Mouse (Mus musculus) midbrain, embryonic 15.5 days (tissue): ENCODE measurements around the gene Slc29a3. TPM values are rescaled to one million over a fixed set of nuclear protein-coding genes. Genes with fewer than 3 reads are reported as not detected.
A peak's percentile ranks its signal among the peaks of the same experiment; 100 is the strongest.
"Not testable (repeated sequence)": the region's sequence is repeated elsewhere in the genome, so short reads cannot be mapped to it uniquely, and the experiment has no call there.

Experiments used
- ATAC-seq: fragments of 200-750 bp; cut with Nextera tagmentation; replicated peaks from 2 replicates; pipeline ENCODE4 v1.8.0; 2017; ENCODE audit warnings: moderate TSS enrichment
- H3K27ac ChIP-seq: fragments of 300-500 bp; sonication (generic); 2 replicates; pipeline ENCODE4 v1.5.1; 2015; ENCODE audit warnings: mild to moderate bottlenecking, inconsistent platforms
- H3K27me3 ChIP-seq: fragments of 300-500 bp; sonication (generic); replicated peaks from 2 replicates; pipeline ENCODE4 v1.6.1; 2015; ENCODE audit warnings: inconsistent platforms
- H3K36me3 ChIP-seq: fragments of 300-500 bp; sonication (generic); replicated peaks from 2 replicates; pipeline ENCODE4 v1.6.1; 2015; ENCODE audit warnings: inconsistent platforms
- H3K4me1 ChIP-seq: fragments of 300-500 bp; sonication (generic); 2 replicates; pipeline ENCODE4 v1.6.1; 2015; ENCODE audit warnings: inconsistent platforms
- H3K4me2 ChIP-seq: fragments of 300-500 bp; sonication (generic); 2 replicates; pipeline ENCODE4 v1.6.1; 2015; ENCODE audit warnings: inconsistent platforms, mild to moderate bottlenecking, moderate library complexity
- H3K4me3 ChIP-seq: fragments of 300-500 bp; sonication (generic); 2 replicates; pipeline ENCODE4 v1.5.1; 2015; ENCODE audit warnings: mild to moderate bottlenecking, inconsistent platforms
- H3K9ac ChIP-seq: fragments of 300-500 bp; sonication (generic); 2 replicates; pipeline ENCODE4 v1.6.1; 2015; ENCODE audit warnings: mild to moderate bottlenecking, inconsistent platforms
- H3K9me3 ChIP-seq: fragments of 300-500 bp; sonication (generic); 2 replicates; pipeline ENCODE4 v1.6.1; 2016; ENCODE audit warnings: inconsistent platforms
- WGBS: fragments of 180-500 bp; shearing (Covaris S2); methylation state at CpG from one replicate; pipeline ENCODE4 v1.1.7; 2015; ENCODE audit warnings: mixed read lengths; 5-methylcytosine and 5-hydroxymethylcytosine counted together
- polyA plus RNA-seq: library from polyadenylated mRNA; unstranded; fragments of >200 nt; fragmentation: Nextera tagmentation; extraction: Ambion mirVana; gene quantifications from 2 replicates; pipeline ENCODE4 v1.2.1, GENCODE M21; 2015

Gene Slc29a3
- polyA plus RNA-seq, 1 experiment from 2014 or later: 10.7 TPM

DNA sequence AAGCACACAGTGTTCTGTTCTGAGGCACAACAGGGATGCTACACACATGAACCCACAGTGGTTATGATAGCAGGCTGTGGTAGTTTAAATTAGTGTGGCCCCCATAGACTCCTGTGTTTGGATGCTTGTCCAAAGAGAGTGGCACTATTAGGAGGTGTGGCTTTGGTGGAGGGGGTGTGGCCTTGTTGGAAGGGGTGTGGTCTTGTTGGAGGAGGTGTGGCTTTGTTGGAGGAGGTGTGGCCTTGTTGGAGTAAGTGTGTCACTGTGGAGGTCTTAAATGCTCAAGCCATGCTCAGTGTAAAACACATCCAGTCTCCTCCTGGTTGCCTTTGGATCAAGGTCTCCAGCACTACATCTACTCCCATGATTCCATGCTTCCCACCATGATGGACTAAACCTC lies 3.6 kb upstream of the Slc29a3 start:
- no peaks in the 10 kb centered on the region for H3K36me3 ChIP-seq
- ATAC-seq: no peak
- H3K9ac ChIP-seq: no peak overlapping the region
- H3K4me3 ChIP-seq: no peak overlapping the region
- no peaks in the 10 kb centered on the region for H3K9me3 ChIP-seq
- H3K4me2 ChIP-seq: no peak overlapping the region
- no peaks in the 10 kb centered on the region for H3K27me3 ChIP-seq
- peaks cover 11% of the 10 kb centered on the region for H3K4me1 ChIP-seq
- no peak overlapping the region for H3K27ac ChIP-seq

DNA sequence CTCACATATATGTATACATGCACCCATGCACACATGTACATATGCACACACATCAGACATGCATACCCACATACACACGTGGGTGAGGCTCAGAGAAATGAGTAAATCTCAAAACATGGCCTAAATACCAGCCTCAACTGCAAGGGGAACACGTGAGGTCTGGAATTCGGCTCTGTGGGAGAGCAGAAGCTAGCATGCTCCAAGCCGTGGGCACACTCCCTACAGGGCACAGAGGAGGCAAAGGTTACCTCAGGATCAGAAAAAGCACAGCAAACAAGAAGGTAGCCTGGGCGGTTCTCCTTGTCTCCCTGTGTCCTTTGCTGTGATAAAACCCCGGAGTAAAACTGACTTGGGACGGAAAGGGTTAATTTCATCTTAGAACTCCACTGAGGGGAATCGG lies 1.3 kb upstream of the Slc29a3 start:
- no peak for ATAC-seq

DNA sequence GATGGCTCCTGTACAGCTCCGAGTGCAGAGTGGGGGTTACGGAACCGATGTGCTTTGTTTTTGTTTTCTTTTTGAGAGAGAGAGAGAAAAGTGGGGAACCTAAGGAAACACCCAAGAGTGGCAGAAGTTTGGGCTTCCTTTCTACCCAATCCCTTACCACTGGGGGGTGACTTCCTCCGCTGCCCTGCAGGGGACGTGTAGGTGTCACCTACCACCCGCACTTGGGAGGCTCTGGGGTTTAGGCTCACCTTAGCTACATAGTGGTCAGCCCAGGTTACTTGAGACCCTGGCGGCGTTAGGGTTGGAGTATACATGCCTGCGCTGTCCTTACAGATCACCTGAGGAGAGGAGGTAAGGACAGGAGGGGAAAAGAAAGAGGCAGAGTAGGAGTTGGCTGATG lies 667 bp upstream of the Slc29a3 start:
- no peak overlapping the region for H3K4me2 ChIP-seq
- 0 out of 2 replicates have a peak, but pooled peaks have one; percentile 9 for ATAC-seq
- H3K9ac ChIP-seq: no peak overlapping the region
- H3K27ac ChIP-seq: no peak overlapping the region
- H3K9me3 ChIP-seq: no peaks in the 10 kb centered on the region
- H3K4me3 ChIP-seq: no peak overlapping the region
- WGBS: 72% methylated on average over 9 of the region's 9 CpGs
- H3K27me3 ChIP-seq: no peaks in the 10 kb centered on the region
- H3K36me3 ChIP-seq: no peaks in the 10 kb centered on the region
- peaks cover 18% of the 10 kb centered on the region for H3K4me1 ChIP-seq

More for the DNA sequence above, 1.3 kb upstream of the Slc29a3 start:
- Histone ChIP-seq H3K4me3 (no peak overlapping the region), H3K4me2 (no peak overlapping the region), H3K36me3 (no peaks in the 10 kb centered on the region), H3K9ac (no peak overlapping the region), H3K27ac (no peak overlapping the region), H3K27me3 (no peaks in the 10 kb centered on the region), H3K4me1 (peaks cover 11% of the 10 kb centered on the region), H3K9me3 (no peaks in the 10 kb centered on the region)
- WGBS: 81% methylated on average over 8 of the region's 8 CpGs

DNA sequence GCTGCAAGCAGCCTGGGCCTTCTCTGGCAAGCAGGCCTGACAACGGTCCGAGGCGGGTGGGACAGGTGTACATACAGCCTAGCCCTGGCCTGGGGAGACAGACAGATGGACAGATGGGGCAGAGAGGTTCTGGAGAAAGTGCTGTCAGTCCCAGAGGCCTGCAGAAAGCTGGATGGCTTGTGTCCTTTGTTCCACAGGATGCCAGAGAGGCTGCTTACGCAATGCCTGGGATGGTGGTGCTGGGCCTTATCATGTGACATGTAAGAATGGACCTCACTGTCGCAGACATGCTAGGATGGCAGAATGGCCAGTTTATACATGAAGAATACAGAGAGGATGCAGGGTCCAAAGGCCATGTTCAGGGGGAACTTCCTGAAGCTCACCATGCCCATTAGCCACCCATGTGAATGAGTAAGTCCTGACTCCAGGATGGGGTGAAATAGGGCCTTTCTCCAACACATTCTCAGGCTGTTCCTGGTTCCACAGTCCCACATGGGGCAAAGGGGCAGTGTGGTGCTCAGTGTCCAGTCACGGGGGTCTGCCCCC lies 4.9 kb downstream of the Slc29a3 start:
- H3K36me3 ChIP-seq: no peaks in the 10 kb centered on the region
- ATAC-seq: no peak
- H3K4me2 ChIP-seq: no peak overlapping the region
- WGBS: 87% methylated on average over 6 of the region's 6 CpGs
- H3K4me3 ChIP-seq: no peak overlapping the region
- H3K27ac ChIP-seq: no peak overlapping the region
- no peaks in the 10 kb centered on the region for H3K27me3 ChIP-seq
- H3K9me3 ChIP-seq: no peaks in the 10 kb centered on the region
- H3K9ac ChIP-seq: peak overlapping the region; percentile 10; the same call in 1 of the 2 replicates
- peaks cover 33% of the 10 kb centered on the region for H3K4me1 ChIP-seq

DNA sequence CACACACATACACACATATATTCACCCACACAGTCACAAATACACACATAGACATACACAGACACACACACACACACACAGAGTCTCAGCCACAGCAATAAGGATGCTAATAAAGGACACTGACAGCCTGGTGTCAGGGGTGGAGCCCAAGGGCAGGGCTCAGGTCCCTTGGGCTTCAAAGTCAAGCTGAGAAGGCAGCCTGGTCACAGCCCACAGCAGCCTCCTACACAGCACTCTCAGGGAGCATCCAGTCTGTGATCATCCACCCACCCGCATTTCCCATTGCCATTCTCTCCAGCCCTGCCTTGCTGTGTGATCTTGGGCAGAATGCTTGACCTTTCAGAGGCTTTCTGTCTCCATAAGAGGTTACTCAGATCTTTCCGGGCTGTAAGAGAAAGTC lies 6.1 kb downstream of the Slc29a3 start:
- H3K27ac ChIP-seq: no peak overlapping the region
- WGBS: 91% methylated on average over 2 of the region's 2 CpGs
- no peak for ATAC-seq
- no peak overlapping the region for H3K9ac ChIP-seq
- no peaks in the 10 kb centered on the region for H3K36me3 ChIP-seq
- peaks cover 24% of the 10 kb centered on the region for H3K4me1 ChIP-seq
- H3K27me3 ChIP-seq: no peaks in the 10 kb centered on the region
- H3K4me3 ChIP-seq: no peak overlapping the region
- no peak overlapping the region for H3K4me2 ChIP-seq
- H3K9me3 ChIP-seq: no peaks in the 10 kb centered on the region

DNA sequence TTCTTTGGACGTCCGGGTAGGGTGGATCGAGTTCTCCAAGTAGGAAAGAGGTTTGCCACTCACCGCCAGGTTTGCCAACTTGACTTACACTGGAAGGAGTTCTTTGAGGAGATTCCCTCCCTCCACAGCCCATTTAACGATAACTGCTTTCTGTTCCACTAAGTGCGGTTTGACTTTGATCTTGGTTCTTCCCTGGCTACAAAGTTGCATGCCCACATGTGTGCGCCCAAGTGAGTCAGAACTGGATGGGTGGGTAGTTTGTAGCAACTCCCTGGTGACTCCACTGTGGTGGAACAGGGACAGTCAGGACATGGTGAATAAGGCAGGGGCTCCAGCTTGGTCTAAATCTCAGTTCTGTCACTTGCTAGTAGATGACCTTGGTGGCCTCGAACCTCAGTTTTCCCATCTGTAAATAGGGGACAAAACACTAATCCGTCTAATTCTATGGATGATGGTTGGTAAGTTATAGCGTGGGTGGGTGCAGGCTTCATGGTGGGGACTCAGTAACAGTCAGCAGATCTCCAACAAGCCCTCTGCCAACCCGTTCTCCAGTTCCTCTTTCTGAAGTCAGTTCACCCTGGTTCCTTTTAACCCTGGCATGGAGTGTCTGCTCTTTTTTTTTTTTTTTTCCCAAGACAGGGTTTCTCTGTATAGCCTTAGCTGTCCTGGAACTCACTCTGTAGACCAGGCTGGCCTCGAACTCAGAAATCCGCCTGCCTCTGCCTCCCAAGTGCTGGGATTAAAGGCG lies 7.9 kb downstream of the Slc29a3 start:
- H3K27ac ChIP-seq: no peak overlapping the region
- 89% methylated on average over 14 of the region's 14 CpGs for WGBS
- ATAC-seq: no peak

DNA sequence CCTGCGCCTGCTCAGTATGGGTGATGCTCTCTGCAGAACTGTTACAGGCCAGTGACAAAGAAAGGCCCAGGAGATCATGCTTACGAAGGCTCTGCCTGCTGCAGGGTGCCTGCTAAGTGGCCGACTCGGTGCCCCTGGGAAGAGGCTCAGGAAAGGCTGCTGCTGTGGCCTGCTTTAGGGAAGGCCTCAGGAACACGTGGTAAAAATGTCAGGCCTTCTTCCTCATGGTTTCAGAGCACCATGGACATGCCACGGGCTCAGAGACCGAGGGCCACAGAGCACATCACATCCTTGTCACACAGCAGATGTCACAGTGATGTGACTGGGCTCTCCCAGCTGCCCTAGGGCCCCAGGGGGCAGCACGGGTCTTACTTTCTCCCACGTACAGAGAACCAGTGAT lies 8.9 kb downstream of the Slc29a3 start:
- H3K27me3 ChIP-seq: no peaks in the 10 kb centered on the region
- no peak overlapping the region for H3K27ac ChIP-seq
- no peaks in the 10 kb centered on the region for H3K36me3 ChIP-seq
- H3K4me3 ChIP-seq: no peak overlapping the region
- H3K9me3 ChIP-seq: no peaks in the 10 kb centered on the region
- WGBS: 52% methylated on average over 9 of the region's 9 CpGs
- H3K4me1 ChIP-seq: peaks cover 19% of the 10 kb centered on the region
- no peak for ATAC-seq
- no peak overlapping the region for H3K4me2 ChIP-seq
- H3K9ac ChIP-seq: no peak overlapping the region

More for the DNA sequence above, 7.9 kb downstream of the Slc29a3 start:
- no peak overlapping the region for H3K9ac ChIP-seq
- H3K4me3 ChIP-seq: no peak overlapping the region
- no peak overlapping the region for H3K4me2 ChIP-seq
- H3K36me3 ChIP-seq: no peaks in the 10 kb centered on the region
- H3K4me1 ChIP-seq: peaks cover 22% of the 10 kb centered on the region
- no peaks in the 10 kb centered on the region for H3K27me3 ChIP-seq
- H3K9me3 ChIP-seq: no peaks in the 10 kb centered on the region

DNA sequence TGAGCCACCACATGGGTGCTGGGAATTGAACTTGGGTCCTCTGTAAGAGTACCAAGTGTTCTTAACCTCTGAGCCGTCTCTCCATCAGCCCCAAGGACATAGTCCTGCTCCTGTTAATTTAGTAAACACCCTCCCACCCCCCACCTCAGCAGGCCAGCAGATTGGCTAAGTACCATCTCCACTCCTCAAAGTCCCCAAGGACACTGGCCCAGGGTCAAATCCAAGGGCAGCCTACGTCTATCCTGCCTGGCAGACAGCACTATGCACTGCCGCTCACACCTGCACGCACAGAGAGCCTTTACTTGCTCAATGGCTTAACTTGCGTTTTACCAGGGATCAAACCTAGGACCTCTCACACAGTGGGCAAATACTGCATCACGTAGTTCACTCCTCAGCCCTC lies 9.7 kb downstream of the Slc29a3 start:
- H3K36me3 ChIP-seq: no peaks in the 10 kb centered on the region
- H3K4me3 ChIP-seq: no peak overlapping the region
- H3K4me2 ChIP-seq: no peak overlapping the region
- H3K27me3 ChIP-seq: no peaks in the 10 kb centered on the region
- H3K9ac ChIP-seq: no peak overlapping the region
- no peaks in the 10 kb centered on the region for H3K9me3 ChIP-seq
- H3K27ac ChIP-seq: no peak overlapping the region
- ATAC-seq: no peak
- WGBS: 87% methylated on average over 6 of the region's 6 CpGs
- H3K4me1 ChIP-seq: peaks cover 15% of the 10 kb centered on the region

DNA sequence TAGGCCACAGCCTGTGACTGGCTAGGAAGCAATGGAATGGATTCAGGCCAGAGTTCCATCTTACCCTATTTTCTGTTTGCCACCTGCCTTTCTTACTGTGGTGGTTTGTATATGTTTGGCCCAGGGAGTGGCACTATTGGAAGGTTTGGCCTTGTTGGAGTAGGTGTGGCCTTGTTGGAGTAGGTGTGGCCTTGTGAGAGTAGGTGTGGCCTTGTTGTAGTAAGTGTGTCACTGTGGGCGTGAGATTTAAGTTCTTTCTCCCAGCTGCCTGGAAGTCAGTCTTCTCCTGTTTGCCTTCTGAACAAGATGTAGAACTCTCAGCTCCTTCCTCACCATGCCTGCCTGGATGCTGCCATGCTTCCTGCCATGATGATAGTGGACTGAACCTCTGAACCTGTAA lies 10.3 kb downstream of the Slc29a3 start:
- H3K4me1 ChIP-seq: peaks cover 10% of the 10 kb centered on the region
- not testable (repeated sequence) for H3K27ac ChIP-seq, H3K4me3 ChIP-seq, H3K27me3 ChIP-seq, H3K4me2 ChIP-seq, H3K9me3 ChIP-seq, H3K9ac ChIP-seq, ATAC-seq, H3K36me3 ChIP-seq
- 83% methylated on average over 1 of the region's 1 CpGs for WGBS

DNA sequence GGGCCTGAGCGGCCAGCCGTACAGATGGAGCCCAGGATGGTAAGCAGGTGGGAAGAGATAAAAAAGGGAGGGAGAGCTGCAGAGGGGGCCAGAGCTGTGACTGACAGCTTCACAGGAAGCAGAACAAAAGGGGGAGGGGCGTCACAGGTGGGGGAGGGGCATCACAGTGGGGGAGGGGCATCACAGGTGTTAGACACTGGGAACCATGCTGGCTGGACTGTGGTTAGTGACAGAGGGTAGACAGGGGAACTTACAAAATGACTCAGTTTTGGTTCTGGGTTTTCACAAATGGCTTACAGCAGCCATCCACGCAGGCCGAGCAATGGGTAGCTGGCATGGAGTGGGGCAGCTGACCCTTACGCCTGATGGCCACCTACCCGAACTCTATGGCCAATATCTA lies 11.2 kb downstream of the Slc29a3 start:
- no peak overlapping the region for H3K4me2 ChIP-seq
- no peak for ATAC-seq
- no peak overlapping the region for H3K9ac ChIP-seq
- H3K27me3 ChIP-seq: no peaks in the 10 kb centered on the region
- no peaks in the 10 kb centered on the region for H3K36me3 ChIP-seq
- no peak overlapping the region for H3K27ac ChIP-seq
- 76% methylated on average over 7 of the region's 7 CpGs for WGBS
- no peaks in the 10 kb centered on the region for H3K9me3 ChIP-seq
- H3K4me3 ChIP-seq: no peak overlapping the region
- peaks cover 2% of the 10 kb centered on the region for H3K4me1 ChIP-seq

DNA sequence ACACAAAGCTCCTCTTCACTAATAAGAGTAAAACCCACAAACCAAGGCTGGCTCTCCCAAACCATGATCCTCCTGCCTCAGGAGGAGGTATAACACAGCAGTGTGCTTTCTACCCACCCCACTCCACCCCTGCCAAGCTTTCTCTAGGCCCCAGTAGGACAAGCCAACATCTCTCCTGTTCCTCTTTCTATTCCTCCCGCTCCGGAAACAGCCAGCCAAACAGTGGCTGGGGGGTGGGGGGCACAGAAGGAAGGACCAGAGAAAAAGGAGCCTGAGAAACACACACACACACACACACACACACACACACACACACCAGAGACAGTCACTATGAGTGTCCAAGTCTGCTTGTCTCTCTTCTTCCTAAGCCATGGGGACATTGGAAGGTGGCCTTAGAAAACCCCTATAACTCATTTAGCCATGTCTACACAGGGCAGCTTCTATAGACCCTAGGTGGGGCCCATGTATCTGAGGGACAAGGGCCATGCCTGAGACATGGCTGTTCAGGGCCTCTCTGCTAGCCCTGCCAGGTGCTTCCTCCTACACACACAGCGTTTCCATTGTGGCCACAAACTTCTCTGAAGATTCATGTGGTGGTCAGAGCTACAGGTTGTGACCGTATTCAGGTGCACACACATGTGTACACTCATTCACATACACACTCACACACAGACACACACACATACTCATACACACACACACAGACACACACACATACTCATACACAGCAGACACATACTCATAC lies 12.8 kb downstream of the Slc29a3 start:
- Histone ChIP-seq H3K27ac (no peak overlapping the region), H3K9ac (no peak overlapping the region), H3K4me3 (no peak overlapping the region), H3K27me3 (no peaks in the 10 kb centered on the region), H3K36me3 (no peaks in the 10 kb centered on the region), H3K4me1 (no peaks in the 10 kb centered on the region), H3K4me2 (no peak overlapping the region), H3K9me3 (no peaks in the 10 kb centered on the region)
- 95% methylated on average over 4 of the region's 4 CpGs for WGBS
- ATAC-seq: no peak

DNA sequence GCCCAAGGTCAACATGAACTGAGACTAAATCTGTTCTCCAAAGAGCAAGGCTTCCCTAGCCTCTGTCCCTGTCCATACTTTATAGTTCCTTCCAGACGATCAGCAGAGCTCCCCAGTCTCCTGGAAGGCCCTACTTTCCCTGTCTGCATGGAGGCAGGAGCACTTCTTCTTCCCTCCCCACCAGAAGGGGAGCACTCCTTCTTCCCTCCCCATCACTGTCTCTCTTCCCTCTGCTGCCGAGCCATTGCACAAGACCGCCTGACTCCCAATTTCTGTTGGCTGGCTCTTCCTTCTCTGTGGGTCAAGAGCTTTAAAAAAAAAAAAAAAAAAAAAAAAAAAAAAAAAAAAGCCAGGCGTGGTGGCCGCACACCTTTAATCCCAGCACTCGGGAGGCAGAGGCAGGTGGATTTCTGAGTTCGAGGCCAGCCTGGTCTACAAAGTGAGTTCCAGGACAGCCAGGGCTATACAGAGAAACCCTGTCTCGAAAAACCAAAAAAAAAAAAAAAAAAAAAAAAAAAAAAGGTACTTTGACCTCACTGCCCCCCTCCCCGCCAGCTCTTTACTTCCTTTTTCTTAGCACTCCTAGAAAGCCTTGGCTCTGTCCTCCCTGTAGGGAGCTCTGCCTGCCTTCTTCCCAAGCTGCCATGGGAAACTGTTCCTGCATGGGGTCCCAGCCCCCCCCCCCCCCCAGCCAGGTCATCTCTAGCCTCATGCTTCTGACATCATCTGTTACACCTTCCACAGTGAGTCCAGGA lies 14.5 kb downstream of the Slc29a3 start:
- H3K4me3 ChIP-seq: no peak overlapping the region
- H3K4me1 ChIP-seq: no peaks in the 10 kb centered on the region
- no peak for ATAC-seq
- no peaks in the 10 kb centered on the region for H3K27me3 ChIP-seq
- H3K9me3 ChIP-seq: no peaks in the 10 kb centered on the region
- no peak overlapping the region for H3K4me2 ChIP-seq
- H3K36me3 ChIP-seq: no peaks in the 10 kb centered on the region
- H3K9ac ChIP-seq: no peak overlapping the region
- no peak overlapping the region for H3K27ac ChIP-seq
- WGBS: 77% methylated on average over 8 of the region's 9 CpGs
